Mouse (Mus musculus) heart, embryonic 13.5 days (tissue): Measurements from ENCODE around the gene Lrp5. TPM values are rescaled to one million over a fixed set of nuclear protein-coding genes. Genes with fewer than 3 reads are reported as not detected.

Experiments
- ATAC-seq: fragments of 200-750 bp; cut with Nextera tagmentation; 2 replicates; pipeline ENCODE4 v1.8.0; 2017; ENCODE audit warnings: moderate TSS enrichment; ENCODE audit not compliant: insufficient number of reproducible peaks, low FRiP score, low TSS enrichment; ENCODE audit errors: extremely low read depth
- H3K27ac ChIP-seq: fragments of 300-500 bp; sonication (generic); replicated peaks from 2 replicates; pipeline ENCODE4 v1.5.1; 2015; ENCODE audit warnings: moderate library complexity, mild to moderate bottlenecking, inconsistent platforms
- H3K27me3 ChIP-seq: fragments of 300-500 bp; sonication (generic); replicated peaks from 2 replicates; pipeline ENCODE4 v1.6.1; 2015; ENCODE audit warnings: mild to moderate bottlenecking, inconsistent platforms
- H3K36me3 ChIP-seq: fragments of 300-500 bp; sonication (generic); 2 replicates; pipeline ENCODE4 v1.6.1; 2015; ENCODE audit warnings: mild to moderate bottlenecking, inconsistent platforms
- H3K4me1 ChIP-seq: fragments of 300-500 bp; sonication (generic); 2 replicates; pipeline ENCODE4 v1.6.1; 2015; ENCODE audit warnings: inconsistent platforms
- H3K4me2 ChIP-seq: fragments of 300-500 bp; sonication (generic); 2 replicates; pipeline ENCODE4 v1.6.1; 2015; ENCODE audit warnings: inconsistent platforms, mild to moderate bottlenecking, moderate library complexity
- H3K4me3 ChIP-seq: fragments of 300-500 bp; sonication (generic); 2 replicates; pipeline ENCODE4 v1.5.1; 2015; ENCODE audit warnings: moderate library complexity, mild to moderate bottlenecking, inconsistent platforms
- H3K9ac ChIP-seq: fragments of 300-500 bp; sonication (generic); 2 replicates; pipeline ENCODE4 v1.6.1; 2015; ENCODE audit warnings: inconsistent platforms, mild to moderate bottlenecking, moderate library complexity
- H3K9me3 ChIP-seq: fragments of 300-500 bp; sonication (generic); 2 replicates; pipeline ENCODE4 v1.6.1; 2016; ENCODE audit warnings: inconsistent platforms
- WGBS: fragments of 180-500 bp; shearing (Covaris S2); methylation state at CpG from one replicate; pipeline ENCODE4 v1.1.7; 2015; ENCODE audit warnings: mixed read lengths; 5-methylcytosine and 5-hydroxymethylcytosine counted together
- polyA plus RNA-seq: library from polyadenylated mRNA; unstranded; fragments of >200 nt; fragmentation: Nextera tagmentation; extraction: Ambion mirVana; gene quantifications from 2 replicates; pipeline ENCODE4 v1.2.1, GENCODE M21; 2015

Gene Lrp5
- polyA plus RNA-seq, 1 experiment from 2014 or later, result 3.3 TPM

DNA sequence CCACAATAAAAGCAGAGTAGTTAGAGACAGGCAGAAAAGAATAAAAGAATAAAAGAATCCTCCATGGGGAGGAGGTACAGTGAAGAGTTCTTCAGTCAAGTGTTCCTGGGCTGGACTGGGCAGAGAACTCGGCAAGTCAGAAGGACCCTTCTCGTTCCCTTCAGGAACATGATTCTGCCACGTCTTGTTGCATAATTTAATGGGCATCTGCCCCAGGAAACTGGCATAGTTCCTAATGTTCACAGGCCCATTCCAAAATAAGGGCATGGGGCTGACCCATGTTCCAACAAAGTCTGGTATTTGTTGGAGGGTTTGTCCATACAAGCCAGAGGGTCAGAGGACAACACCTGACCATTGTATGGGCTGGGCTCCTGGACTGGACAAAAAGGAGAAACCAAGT is 8.6 kb upstream of the Lrp5 start:
- WGBS, result 77% methylated on average over 3 of the region's 3 CpGs
- H3K9ac ChIP-seq, result no peak overlapping the region
- ATAC-seq, result no peak
- no peaks in the 10 kb centered on the region for H3K36me3 ChIP-seq
- H3K4me3 ChIP-seq, result no peak overlapping the region
- no peaks in the 10 kb centered on the region for H3K9me3 ChIP-seq
- H3K27me3 ChIP-seq, result no peaks in the 10 kb centered on the region
- H3K27ac ChIP-seq, result no peak overlapping the region
- H3K4me1 ChIP-seq, result no peaks in the 10 kb centered on the region
- no peak overlapping the region for H3K4me2 ChIP-seq

DNA sequence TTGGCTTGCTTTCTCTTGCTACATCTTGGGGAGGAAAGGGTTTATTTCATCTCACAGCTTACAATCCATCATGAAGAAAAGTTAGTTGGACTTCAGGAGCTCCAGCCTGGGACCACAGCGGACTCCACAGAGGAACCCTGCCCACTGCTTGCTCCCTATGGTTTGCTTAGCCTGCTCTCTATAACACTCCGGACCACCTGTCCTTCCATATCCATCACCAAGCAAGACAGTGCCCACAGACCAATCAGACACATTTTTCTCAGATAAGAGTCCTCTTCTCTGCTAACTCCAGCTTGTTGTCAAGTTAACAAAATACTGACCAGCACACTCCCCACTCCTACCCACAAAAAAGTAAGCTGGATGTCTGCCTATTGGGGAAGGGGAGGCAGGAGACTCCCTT is 8.1 kb upstream of the Lrp5 start:
- Histone ChIP-seq H3K27me3 (no peaks in the 10 kb centered on the region), H3K9me3 (no peaks in the 10 kb centered on the region), H3K27ac (no peak overlapping the region), H3K4me2 (no peak overlapping the region), H3K36me3 (no peaks in the 10 kb centered on the region), H3K4me3 (no peak overlapping the region), H3K4me1 (no peaks in the 10 kb centered on the region), H3K9ac (no peak overlapping the region)
- 73% methylated on average over 2 of the region's 2 CpGs for WGBS
- ATAC-seq, result no peak

- no peaks in the 10 kb centered on the region for H3K36me3 ChIP-seq
- H3K27me3 ChIP-seq, result no peaks in the 10 kb centered on the region
- H3K4me1 ChIP-seq, result peaks cover 7% of the 10 kb centered on the region
- no peak overlapping the region for H3K27ac ChIP-seq
- 45% methylated on average over 6 of the region's 6 CpGs for WGBS
- H3K9ac ChIP-seq, result no peak overlapping the region
- no peaks in the 10 kb centered on the region for H3K9me3 ChIP-seq
- no peak for ATAC-seq
- no peak overlapping the region for H3K4me3 ChIP-seq
- H3K4me2 ChIP-seq, result no peak overlapping the region
Observed at GRCm38 (mm10) chr19:3692414-3693145, 6.2 kb upstream of the Lrp5 start.

GRCm38 (mm10) chr19:3691337-3691736 is 5.0 kb upstream of the Lrp5 start:
- H3K4me3 ChIP-seq, result no peak overlapping the region
- H3K36me3 ChIP-seq, result no peaks in the 10 kb centered on the region
- peaks cover 17% of the 10 kb centered on the region for H3K4me1 ChIP-seq
- H3K27ac ChIP-seq, result no peak overlapping the region
- H3K9me3 ChIP-seq, result no peaks in the 10 kb centered on the region
- no peak overlapping the region for H3K9ac ChIP-seq
- no peak overlapping the region for H3K4me2 ChIP-seq
- 67% methylated on average over 5 of the region's 5 CpGs for WGBS
- no peak for ATAC-seq
- H3K27me3 ChIP-seq, result no peaks in the 10 kb centered on the region

DNA sequence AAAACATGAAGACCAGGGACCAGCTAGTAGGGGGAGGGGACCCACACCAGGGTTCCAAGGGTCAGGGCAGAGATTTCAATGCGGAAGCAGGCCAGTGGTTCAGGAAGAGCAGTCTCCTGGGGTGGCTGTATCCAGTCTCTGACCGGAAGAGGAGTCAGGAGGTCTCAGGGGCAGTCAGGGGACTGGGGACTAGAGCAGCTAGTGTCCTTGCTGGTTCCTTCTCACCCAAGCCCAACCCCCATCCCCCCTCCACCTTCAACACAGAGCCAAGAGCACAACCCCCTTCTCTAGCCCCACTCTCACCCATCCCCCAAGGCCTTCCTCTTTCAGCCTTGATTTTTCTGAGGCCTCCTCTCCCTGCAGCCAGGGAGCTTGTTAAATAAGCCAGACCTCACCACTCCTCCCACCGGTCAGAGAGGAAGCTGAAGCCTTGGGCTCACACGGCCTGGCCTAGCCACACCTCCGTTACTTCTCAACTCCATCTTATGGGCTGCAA is 1.4 kb upstream of the Lrp5 start:
- H3K4me1 ChIP-seq, result peaks cover 43% of the 10 kb centered on the region
- no peak overlapping the region for H3K9ac ChIP-seq
- ATAC-seq, result no peak
- H3K4me2 ChIP-seq, result no peak overlapping the region
- H3K27me3 ChIP-seq, result no peaks in the 10 kb centered on the region
- WGBS, result 20% methylated on average over 5 of the region's 5 CpGs
- peak overlapping the region; percentile 84 for H3K27ac ChIP-seq
- no peaks in the 10 kb centered on the region for H3K9me3 ChIP-seq
- H3K4me3 ChIP-seq, result no peak overlapping the region
- no peaks in the 10 kb centered on the region for H3K36me3 ChIP-seq

GRCm38 (mm10) chr19:3685611-3686214 is 651 bp downstream of the Lrp5 start:
- no peak for ATAC-seq
- Histone ChIP-seq H3K4me1 (peaks cover 61% of the 10 kb centered on the region), H3K9ac (peak overlapping the region; percentile 97), H3K9me3 (no peaks in the 10 kb centered on the region), H3K27me3 (no peaks in the 10 kb centered on the region), H3K36me3 (no peaks in the 10 kb centered on the region), H3K27ac (peak overlapping the region; percentile 84), H3K4me2 (peak overlapping the region; percentile 90), H3K4me3 (peak overlapping the region; percentile 92)
- 1% methylated on average over 45 of the region's 45 CpGs for WGBS

DNA sequence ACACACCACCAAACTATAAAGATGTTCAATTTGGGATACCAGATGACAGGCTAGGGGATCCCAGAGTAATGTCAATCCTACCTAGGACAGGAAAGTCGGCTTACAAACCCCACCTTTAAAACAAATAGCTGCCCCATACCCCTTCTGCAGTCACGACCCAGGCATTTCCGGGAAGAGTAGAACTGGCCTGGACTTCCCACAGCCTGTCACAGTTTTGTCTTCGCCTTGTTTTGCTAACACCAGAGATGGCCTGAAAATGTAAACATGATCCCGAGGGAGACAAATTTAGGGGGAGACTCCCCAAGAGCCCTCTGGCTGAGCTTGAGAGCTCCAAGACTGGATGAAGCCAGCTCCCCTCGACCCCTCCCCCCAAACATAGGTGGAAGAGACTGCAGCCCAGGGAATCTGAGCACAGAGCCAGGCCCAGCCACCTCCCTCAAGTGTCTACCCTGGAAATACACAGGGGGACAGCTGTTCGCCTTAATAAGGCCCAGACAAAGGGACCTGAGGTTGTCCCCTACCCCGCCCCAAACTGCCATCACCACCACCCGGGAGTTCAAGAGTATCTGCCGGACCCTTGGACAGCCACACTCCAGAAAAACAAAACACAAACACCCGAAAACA is 1.3 kb downstream of the Lrp5 start:
- H3K4me3 ChIP-seq, result peak overlapping the region; percentile 92
- H3K27ac ChIP-seq, result peak overlapping the region; percentile 84
- H3K4me2 ChIP-seq, result peak overlapping the region; percentile 90
- no peak for ATAC-seq
- H3K4me1 ChIP-seq, result peaks cover 68% of the 10 kb centered on the region
- no peaks in the 10 kb centered on the region for H3K36me3 ChIP-seq
- peak overlapping the region; percentile 97 for H3K9ac ChIP-seq
- 24% methylated on average over 11 of the region's 11 CpGs for WGBS
- no peaks in the 10 kb centered on the region for H3K9me3 ChIP-seq
- no peaks in the 10 kb centered on the region for H3K27me3 ChIP-seq

DNA sequence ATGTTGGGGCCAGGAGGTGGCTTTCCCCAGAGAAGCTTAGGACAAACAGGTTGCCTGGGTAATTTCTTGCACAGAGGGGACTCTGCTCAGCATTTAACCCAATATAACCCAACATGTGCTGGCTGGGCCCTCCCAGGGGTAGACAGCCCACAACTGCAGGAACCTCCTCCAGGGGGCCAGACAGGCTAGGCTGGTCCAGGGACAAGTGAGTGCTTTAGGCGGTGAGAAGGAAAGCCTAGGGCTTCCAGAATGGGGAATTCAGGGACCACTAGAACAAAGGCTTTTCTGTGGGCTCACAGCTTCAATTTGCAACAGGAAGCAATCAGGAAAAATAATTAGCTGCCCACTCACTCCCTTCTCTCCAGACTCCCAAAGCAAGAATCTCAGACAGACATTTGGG is 1.9 kb downstream of the Lrp5 start:
- no peaks in the 10 kb centered on the region for H3K9me3 ChIP-seq
- no peaks in the 10 kb centered on the region for H3K36me3 ChIP-seq
- peak overlapping the region; percentile 92 for H3K4me3 ChIP-seq
- ATAC-seq, result no peak
- peak overlapping the region; percentile 97 for H3K9ac ChIP-seq
- H3K4me2 ChIP-seq, result peak overlapping the region; percentile 90
- H3K27me3 ChIP-seq, result no peaks in the 10 kb centered on the region
- peaks cover 70% of the 10 kb centered on the region for H3K4me1 ChIP-seq
- H3K27ac ChIP-seq, result peak overlapping the region; percentile 84; the same call in 1 of the 2 replicates
- WGBS, result 31% methylated on average over 1 of the region's 1 CpGs

DNA sequence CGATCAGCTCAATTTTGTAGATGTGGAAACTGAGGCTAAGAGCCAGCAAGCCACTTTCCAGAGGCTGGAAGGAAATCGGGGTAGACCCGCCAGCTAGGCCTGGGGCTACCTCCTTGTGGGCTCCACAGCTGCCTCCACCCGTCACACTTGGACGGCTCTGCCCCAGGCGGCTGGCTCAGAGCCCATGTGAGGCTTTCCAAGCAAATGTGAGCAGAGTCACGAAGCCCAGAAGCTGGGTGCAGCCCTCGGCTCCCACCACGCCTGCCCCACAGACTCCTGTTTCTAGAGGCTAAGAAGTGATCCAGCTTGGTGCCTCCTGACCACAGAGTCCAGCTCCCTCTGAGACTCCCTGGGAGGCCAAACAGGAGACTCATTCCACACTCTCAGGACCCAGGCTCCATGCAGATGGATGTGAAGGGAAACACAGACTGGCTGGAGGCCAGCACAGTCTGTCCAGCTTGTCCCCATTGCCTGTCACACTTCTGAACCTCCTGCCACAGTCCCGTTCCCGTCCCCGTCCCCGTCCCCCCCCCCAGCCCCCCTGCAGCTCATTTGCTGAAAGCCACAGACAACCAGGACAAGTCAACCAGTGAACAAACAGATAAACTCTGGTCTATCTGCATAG is 4.9 kb downstream of the Lrp5 start:
- Histone ChIP-seq H3K27ac (peak overlapping the region; percentile 83), H3K36me3 (no peaks in the 10 kb centered on the region), H3K27me3 (no peaks in the 10 kb centered on the region), H3K9ac (peak overlapping the region; percentile 56), H3K4me2 (peak overlapping the region; percentile 50), H3K9me3 (no peaks in the 10 kb centered on the region), H3K4me1 (peaks cover 57% of the 10 kb centered on the region), H3K4me3 (peak overlapping the region; percentile 13; the same call in 1 of the 2 replicates)
- WGBS, result 27% methylated on average over 13 of the region's 13 CpGs
- 0 out of 2 replicates have a peak, but pooled peaks have one; percentile 27 for ATAC-seq

- H3K27me3 ChIP-seq, result no peaks in the 10 kb centered on the region
- peak overlapping the region; percentile 83 for H3K27ac ChIP-seq
- H3K4me2 ChIP-seq, result peak overlapping the region; percentile 50
- H3K9me3 ChIP-seq, result no peaks in the 10 kb centered on the region; the same call in 1 of the 2 replicates
- no peak for ATAC-seq
- no peaks in the 10 kb centered on the region for H3K36me3 ChIP-seq
- WGBS, result 86% methylated on average over 7 of the region's 7 CpGs
- H3K4me1 ChIP-seq, result peaks cover 57% of the 10 kb centered on the region
- H3K9ac ChIP-seq, result peak overlapping the region; percentile 56; the same call in 1 of the 2 replicates
- no peak overlapping the region; the same call in 1 of the 2 replicates for H3K4me3 ChIP-seq
Observed at GRCm38 (mm10) chr19:3680732-3681131, 5.6 kb downstream of the Lrp5 start.
